Mouse (Mus musculus) CH12.LX (cell line): ENCODE data around the gene Trat1. TPM values are rescaled to one million over a fixed set of nuclear protein-coding genes. Genes with fewer than 3 reads are reported as not detected.

Source experiments
- DNase-seq: peaks from one replicate; pipeline ENCODE4 v3.0.0-alpha.2; 2013; ENCODE audit errors: extremely low read depth
- H3K27ac ChIP-seq: 2 replicates; pipeline ENCODE4 v1.5.1; 2012; ENCODE audit warnings: low read depth, mild to moderate bottlenecking, control low read depth, moderate library complexity; ENCODE audit not compliant: insufficient read depth
- H3K27me3 ChIP-seq: replicated peaks from 2 replicates; pipeline ENCODE3; 2012; ENCODE audit warnings: inconsistent platforms
- H3K36me3 ChIP-seq, 2 experiments: replicated peaks in 1 of 2; 2 replicates each; pipeline versions ENCODE3 to v1.6.1; 2012; ENCODE audit warnings: inconsistent platforms in 1 of 2, low read length in 1 of 2, mild to moderate bottlenecking in 1 of 2, mixed read lengths in 1 of 2, moderate library complexity in 1 of 2; ENCODE audit not compliant: control insufficient read depth in 1 of 2, insufficient read depth in 1 of 2
- H3K4me1 ChIP-seq, 2 experiments: 2 replicates each; pipeline ENCODE4 v1.6.1; 2012; ENCODE audit warnings: inconsistent platforms in 1 of 2, moderate library complexity in 1 of 2; ENCODE audit not compliant: insufficient read depth in 2 of 2, control insufficient read depth in 1 of 2
- H3K4me2 ChIP-seq: 2 replicates; pipeline ENCODE4 v1.6.1; 2012; ENCODE audit warnings: low read depth, mild to moderate bottlenecking, control low read depth; ENCODE audit not compliant: poor library complexity, insufficient read depth, severe bottlenecking
- H3K4me3 ChIP-seq, 3 experiments: fragments of 150-350 bp in 1 of 3; sonication (generic) in 1 of 3; replicated peaks in 1 of 3; 2 replicates each; pipeline versions ENCODE3 to v1.5.1; 2011 to 2012; ENCODE audit warnings: low read depth in 2 of 3, low read length in 2 of 3, mild to moderate bottlenecking in 2 of 3, moderate library complexity in 2 of 3, control low read depth in 1 of 3, improper control_type of control experiment in 1 of 3, inconsistent platforms in 1 of 3, mixed read lengths in 1 of 3; ENCODE audit not compliant: poor library complexity in 1 of 3
- H3K79me2 ChIP-seq: replicated peaks from 2 replicates; pipeline ENCODE4 v1.6.1; 2012; ENCODE audit warnings: mild to moderate bottlenecking, moderate library complexity; ENCODE audit not compliant: control insufficient read depth, poor library complexity, insufficient read depth, severe bottlenecking; ENCODE audit errors: extremely low read depth
- H3K9ac ChIP-seq: 2 replicates; pipeline ENCODE4 v1.6.1; 2012; ENCODE audit warnings: low read depth, mild to moderate bottlenecking, control low read depth, moderate library complexity; ENCODE audit not compliant: insufficient read depth
- H3K9me3 ChIP-seq: replicated peaks from 2 replicates; pipeline ENCODE3; 2012; ENCODE audit warnings: low read length, inconsistent platforms, mixed read lengths
- BHLHE40 ChIP-seq: IDR thresholded peaks from 2 replicates; pipeline ENCODE4 v1.6.1; 2011; ENCODE audit warnings: mild to moderate bottlenecking, low read depth, low read length, improper control_type of control experiment
- CHD1 ChIP-seq: IDR thresholded peaks from 2 replicates; pipeline ENCODE4 v1.6.1; 2012; ENCODE audit warnings: low read depth, low read length, improper control_type of control experiment, inconsistent platforms
- CHD2 ChIP-seq: IDR thresholded peaks from 2 replicates; pipeline ENCODE4 v1.6.1; 2011; ENCODE audit warnings: low read length, improper control_type of control experiment
- CTCF ChIP-seq, 2 experiments: IDR thresholded peaks in 1 of 2; conservative IDR thresholded peaks in 1 of 2; 2 replicates each; pipeline ENCODE4 v1.5.1; 2011 to 2012; ENCODE audit warnings: low read depth in 2 of 2, low read length in 2 of 2, improper control_type of control experiment in 1 of 2, inconsistent platforms in 1 of 2, mild to moderate bottlenecking in 1 of 2, moderate library complexity in 1 of 2
- E2F4 ChIP-seq: IDR thresholded peaks from 2 replicates; pipeline ENCODE4 v1.6.1; 2011; ENCODE audit warnings: low read depth, low read length, improper control_type of control experiment; ENCODE audit not compliant: insufficient replicate concordance
- ELF1 ChIP-seq: IDR thresholded peaks from 2 replicates; pipeline ENCODE4 v1.6.1; 2014; ENCODE audit warnings: low read depth, mild to moderate bottlenecking, inconsistent platforms, low read length, improper control_type of control experiment
- EP300 ChIP-seq: IDR thresholded peaks from 2 replicates; pipeline ENCODE4 v1.6.1; 2011; ENCODE audit warnings: low read length, improper control_type of control experiment
- GABPA ChIP-seq: IDR thresholded peaks from 2 replicates; pipeline ENCODE4 v1.6.1; 2012; ENCODE audit warnings: low read depth, low read length, improper control_type of control experiment, inconsistent platforms; ENCODE audit not compliant: insufficient replicate concordance
- IRF4 ChIP-seq: IDR thresholded peaks from 2 replicates; pipeline ENCODE4 v1.6.1; 2014; ENCODE audit warnings: low read depth, mild to moderate bottlenecking, inconsistent platforms, low read length, improper control_type of control experiment
- JUN ChIP-seq: IDR thresholded peaks from 2 replicates; pipeline ENCODE4 v1.6.1; 2011; ENCODE audit warnings: low read depth, mild to moderate bottlenecking, low read length, improper control_type of control experiment, moderate library complexity; ENCODE audit not compliant: insufficient read depth
- JUND ChIP-seq: conservative IDR thresholded peaks from 2 replicates; pipeline ENCODE4 v1.6.1; 2011; ENCODE audit warnings: low read depth, low read length, improper control_type of control experiment
- MAZ ChIP-seq: IDR thresholded peaks from 2 replicates; pipeline ENCODE4 v1.6.1; 2012; ENCODE audit warnings: low read depth, mild to moderate bottlenecking, inconsistent platforms, low read length, improper control_type of control experiment, moderate library complexity
- MEF2A ChIP-seq: IDR thresholded peaks from 2 replicates; pipeline ENCODE4 v1.6.1; 2014; ENCODE audit warnings: low read depth, mild to moderate bottlenecking, inconsistent platforms, low read length, improper control_type of control experiment, borderline replicate concordance
- MYC ChIP-seq: IDR thresholded peaks from 2 replicates; pipeline ENCODE4 v1.6.1; 2011; ENCODE audit warnings: low read depth, mild to moderate bottlenecking, improper control_type of control experiment, low read length
- NELFE ChIP-seq: IDR thresholded peaks from 2 replicates; pipeline ENCODE4 v1.6.1; 2011; ENCODE audit warnings: low read depth, low read length, improper control_type of control experiment
- NRF1 ChIP-seq: IDR thresholded peaks from 2 replicates; pipeline ENCODE4 v1.6.1; 2014; ENCODE audit warnings: low read depth, mild to moderate bottlenecking, inconsistent platforms, low read length, improper control_type of control experiment, moderate library complexity
- PAX5 ChIP-seq: IDR thresholded peaks from 2 replicates; pipeline ENCODE4 v1.6.1; 2012; ENCODE audit warnings: low read length, inconsistent platforms, mixed read lengths
- POLR2A ChIP-seq: IDR thresholded peaks from 2 replicates; pipeline ENCODE4 v1.6.1; 2011; ENCODE audit warnings: low read depth, mild to moderate bottlenecking, improper control_type of control experiment, low read length
- POLR2AphosphoS2 ChIP-seq: IDR thresholded peaks from 2 replicates; pipeline ENCODE4 v1.6.1; 2011; ENCODE audit warnings: low read depth, low read length, improper control_type of control experiment
- RAD21 ChIP-seq: IDR thresholded peaks from 2 replicates; pipeline ENCODE4 v1.6.1; 2011; ENCODE audit warnings: low read depth, mild to moderate bottlenecking, low read length, improper control_type of control experiment, moderate library complexity
- RCOR1 ChIP-seq: conservative IDR thresholded peaks from 2 replicates; pipeline ENCODE4 v1.6.1; 2012; ENCODE audit warnings: low read depth, mild to moderate bottlenecking, inconsistent platforms, low read length, improper control_type of control experiment
- SMC3 ChIP-seq: IDR thresholded peaks from 2 replicates; pipeline ENCODE4 v1.6.1; 2011; ENCODE audit warnings: low read depth, low read length, improper control_type of control experiment
- TBP ChIP-seq: conservative IDR thresholded peaks from 2 replicates; pipeline ENCODE4 v1.6.1; 2011; ENCODE audit warnings: low read depth, low read length, improper control_type of control experiment
- TCF12 ChIP-seq: IDR thresholded peaks from 2 replicates; pipeline ENCODE4 v1.6.1; 2014; ENCODE audit warnings: low read depth, mild to moderate bottlenecking, inconsistent platforms, low read length, improper control_type of control experiment
- UBTF ChIP-seq: IDR thresholded peaks from 2 replicates; pipeline ENCODE4 v1.6.1; 2012; ENCODE audit warnings: low read depth, mild to moderate bottlenecking, inconsistent platforms, low read length, improper control_type of control experiment, moderate library complexity
- USF1 ChIP-seq: IDR thresholded peaks from 2 replicates; pipeline ENCODE4 v1.6.1; 2014; ENCODE audit warnings: low read depth, mild to moderate bottlenecking, inconsistent platforms, low read length, improper control_type of control experiment
- ZC3H11A ChIP-seq: IDR thresholded peaks from 2 replicates; pipeline ENCODE4 v1.6.1; 2012; ENCODE audit warnings: low read depth, mild to moderate bottlenecking, inconsistent platforms, low read length, improper control_type of control experiment
- ZKSCAN1 ChIP-seq: IDR thresholded peaks from 2 replicates; pipeline ENCODE4 v1.6.1; 2012; ENCODE audit warnings: low read depth, inconsistent platforms, low read length, improper control_type of control experiment, borderline replicate concordance
- dilution Hi-C: fragments of 300-500 bp; cut with MboI; formaldehyde crosslinking; loops from 2 replicates; pipeline ENCODE4 v1.14.3; 2020; ENCODE audit warnings: low sequenced_read_pairs; ENCODE audit not compliant: extremely low pct_unique_long_range_greater_than_20kb, extremely low pct_ligation_motif_present
- in situ Hi-C: fragments of 300-500 bp; cut with MboI; formaldehyde crosslinking; loops from 3 replicates; pipeline ENCODE4 v1.14.3; 2019; ENCODE audit warnings: low sequenced_read_pairs, low pct_ligation_motif_present, low pct_unique_long_range_greater_than_20kb, mixed read lengths
- polyA plus RNA-seq: library from polyadenylated mRNA; unstranded; fragments of >175 nt; gene quantifications from 2 replicates; pipeline ENCODE4 v1.2.1, GENCODE M21; 2012; ENCODE audit warnings: low read depth; ENCODE audit not compliant: insufficient read length
- total RNA-seq, 2 experiments: library from RNA; depleted of rRNA; stranded (reverse); fragments of 300-350 nt in 1 of 2; fragments of >200 nt in 1 of 2; gene quantifications; 2 replicates each; pipeline ENCODE4 v1.2.3; 2012 to 2014

Gene Trat1
- total and polyA plus RNA-seq, 3 experiments, result not detected

DNA sequence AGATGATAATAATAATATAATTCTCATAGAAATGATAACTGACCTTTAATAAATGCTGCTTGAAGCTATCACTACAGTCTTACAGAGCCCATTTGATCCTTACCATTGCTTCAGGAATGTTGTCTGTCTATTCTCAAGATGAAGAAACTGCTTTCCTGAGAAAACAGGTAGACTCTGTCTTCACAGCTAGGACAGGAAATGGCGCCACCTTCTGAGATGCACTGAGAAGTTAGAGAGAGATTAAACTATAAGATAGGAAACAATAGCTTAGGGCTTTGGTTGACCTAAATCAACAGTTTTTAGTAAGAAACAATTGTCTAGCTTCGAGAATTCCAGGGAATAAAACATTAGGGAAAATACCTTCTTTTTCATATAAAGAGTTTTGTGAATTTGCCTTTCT is 37.6 kb upstream of the Trat1 start:
- Histone ChIP-seq H3K79me2 (no peaks in the 10 kb centered on the region), H3K4me1 (no peaks in the 10 kb centered on the region), H3K36me3 (no peaks in the 10 kb centered on the region)
- peak; percentile 50; the same call in 1 of the 2 replicates for TF ChIP-seq ZC3H11A
- TF ChIP-seq UBTF, result no peak
- TF ChIP-seq RAD21, result peak; percentile 85
- 0 out of 2 replicates have a peak, but pooled peaks have one; percentile 25 for TF ChIP-seq IRF4
- TF ChIP-seq GABPA, result no peak
- no peak for TF ChIP-seq CHD2
- no peak for TF ChIP-seq NELFE
- no peak for TF ChIP-seq POLR2AphosphoS2
- peak; percentile 79 for TF ChIP-seq SMC3
- TF ChIP-seq MYC, result no peak
- TF ChIP-seq JUN, result no peak
- TF ChIP-seq JUND, result no peak; the same call in 1 of the 2 replicates
- TF ChIP-seq CTCF (conservative IDR thresholded peaks at IDR 0.05 in 1 of 2, IDR thresholded peaks at IDR 0.05 in 1 of 2; ENCODE audit: low read depth in 2 of 2, low read length in 2 of 2), result peak in 1 of 2 experiments; percentile 81; a peak in 2 of 4 replicates
- no peak for TF ChIP-seq ZKSCAN1
- no peak; the same call in 1 of the 2 replicates for TF ChIP-seq ELF1
- no peak for TF ChIP-seq PAX5
- no peak for TF ChIP-seq USF1
- no peak for TF ChIP-seq TCF12
- 0 out of 2 replicates have a peak, but pooled peaks have one; percentile 26 for TF ChIP-seq MAZ
- TF ChIP-seq BHLHE40, result no peak
- TF ChIP-seq, all 38 proteins: peak for 6
- no peak overlapping the region for H3K27ac ChIP-seq
- H3K27me3 ChIP-seq, result no peaks in the 10 kb centered on the region
- dilution Hi-C loops (no loop called here), in situ Hi-C loops (no loop called here)
- H3K4me3 ChIP-seq, result no peak overlapping the region
- H3K4me2 ChIP-seq, result no peak overlapping the region
- DNase-seq, result no peak
- no peak overlapping the region for H3K9ac ChIP-seq
- peaks cover 26% of the 10 kb centered on the region for H3K9me3 ChIP-seq

DNA sequence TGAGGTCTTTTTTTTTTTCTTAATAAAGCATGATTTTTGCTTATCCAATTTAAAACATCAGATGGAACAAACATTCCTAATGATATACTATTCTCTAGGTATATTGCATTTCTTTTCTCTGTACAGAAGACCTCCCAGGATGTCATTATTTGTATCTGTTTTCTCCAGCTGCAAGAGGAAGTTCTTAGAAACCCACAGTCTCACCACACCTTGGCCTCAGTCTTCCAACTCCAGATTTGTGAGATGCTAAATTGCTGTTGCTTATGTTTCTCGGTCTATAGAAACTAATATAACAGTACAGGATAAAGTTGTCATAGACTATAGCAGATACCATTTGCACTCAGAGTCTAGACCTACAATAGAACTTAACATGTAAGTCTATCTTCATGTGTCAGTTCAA is 34.7 kb upstream of the Trat1 start:
- no peak for DNase-seq
- H3K9ac ChIP-seq, result no peak overlapping the region
- H3K27me3 ChIP-seq, result no peaks in the 10 kb centered on the region
- no peak overlapping the region for H3K4me2 ChIP-seq
- H3K4me1 ChIP-seq, result no peaks in the 10 kb centered on the region
- H3K79me2 ChIP-seq, result no peaks in the 10 kb centered on the region
- H3K9me3 ChIP-seq, result peaks cover 13% of the 10 kb centered on the region
- no peak overlapping the region for H3K27ac ChIP-seq
- H3K36me3 ChIP-seq, result no peaks in the 10 kb centered on the region
- in situ Hi-C loops, result no loop called here
- no peak overlapping the region for H3K4me3 ChIP-seq
- dilution Hi-C loops, result no loop called here
- TF ChIP-seq MEF2A, result no peak
- no peak for TF ChIP-seq SMC3
- TF ChIP-seq PAX5, result no peak
- TF ChIP-seq NRF1, result no peak
- TF ChIP-seq RCOR1, result no peak
- TF ChIP-seq CHD1, result no peak
- TF ChIP-seq POLR2AphosphoS2, result no peak
- TF ChIP-seq POLR2A, result no peak
- TF ChIP-seq ZC3H11A, result no peak
- no peak for TF ChIP-seq EP300
- TF ChIP-seq TBP, result no peak
- TF ChIP-seq E2F4, result no peak
